Mouse (Mus musculus): ENCODE data around the gene Bzw1.

DNA sequence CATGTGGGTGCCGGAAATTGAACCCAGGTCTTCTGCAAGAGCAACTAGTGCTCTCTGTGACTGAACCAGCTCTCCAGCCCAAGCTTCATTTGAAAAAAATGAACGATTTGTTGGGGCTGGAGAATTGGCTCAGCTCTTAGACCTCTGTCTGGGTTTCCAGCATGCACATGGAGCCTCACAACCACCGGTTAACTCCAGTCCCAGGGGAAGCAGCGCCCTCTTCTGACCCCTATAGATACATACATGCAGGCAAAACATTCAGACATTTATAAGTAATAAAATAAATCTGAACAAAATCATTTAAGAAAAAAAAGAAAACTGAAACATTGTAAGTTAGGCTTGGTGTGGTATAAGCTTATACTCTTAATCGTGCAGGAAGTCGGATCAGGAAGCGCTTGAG is 55.7 kb downstream of the Bzw1 start:
- TF ChIP-seq CTCF (IDR thresholded peaks at IDR 0.05; ENCODE audit: control insufficient read depth, insufficient read depth, low read length) (no peak), POLR2A (IDR thresholded peaks at IDR 0.05; ENCODE audit: borderline replicate concordance, control insufficient read depth, low read depth, low read length) (no peak)

Measured in bone marrow, adult 2 months (tissue).